Comparison of ENCODE assay signal across 11 mouse cellular contexts in the genomic region with DNA sequence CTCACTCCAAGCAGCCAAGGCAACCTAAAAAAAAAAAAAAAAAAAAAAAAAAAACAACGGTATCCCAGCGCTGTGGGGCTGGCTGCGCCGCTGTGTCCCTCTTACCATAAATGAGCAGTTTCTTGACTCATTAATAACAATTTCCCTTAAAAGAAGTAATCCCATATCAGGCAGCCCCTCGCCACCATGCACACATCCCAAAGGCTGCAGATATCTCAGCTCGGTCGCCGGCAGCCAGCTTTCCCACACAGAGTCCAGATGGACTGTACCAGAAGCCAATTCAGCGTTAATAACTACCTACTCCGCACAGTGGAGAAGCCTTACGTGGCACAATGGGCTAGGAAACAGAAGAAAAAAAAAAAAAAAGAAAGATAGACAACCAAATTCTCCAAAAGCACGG.
DNase-seq lines count a peak whose midpoint lies in the region; ATAC-seq and TF ChIP-seq lines count a peak whose summit lies in the region.
"Had no signal": no experiment of that assay in that cellular context is flagged by ENCODE, and none has a peak within 500 bp of the region (broad histone marks: within the 10 kb centered on the region; RNA-seq: fewer than 3 reads in every experiment).

No protein-coding gene starts in this region.

- peak; percentile 72 for ATAC-seq in cerebellum, adult (ENCODE audit: insufficient number of reproducible peaks, low FRiP score, low TSS enrichment)
- peak; percentile 58 for ATAC-seq in hindbrain, embryonic 11.5 days (ENCODE audit: low FRiP score)
- ATAC-seq in liver, postnatal 0 days: no peak
- no peak; the same call in 1 of the 2 replicates for ATAC-seq in frontal cortex, adult (ENCODE audit: low TSS enrichment)
- ATAC-seq: Patski had no signal

- peak overlapping the region; percentile 47 for H3K9ac ChIP-seq in hindbrain, embryonic 11.5 days (ENCODE audit: low read depth, low read length)
- no peak overlapping the region for H3K9ac ChIP-seq in liver, postnatal 0 days (replicated peaks)
- H3K9ac ChIP-seq: liver, embryonic 15.5 days had no signal

- peak overlapping the region; percentile 28 for H3K4me3 ChIP-seq in hindbrain, embryonic 11.5 days (ENCODE audit: low read depth, low read length)
- H3K4me3 ChIP-seq in liver, postnatal 0 days (ENCODE audit: low read depth, low read length): no peak overlapping the region
- H3K4me3 ChIP-seq: liver, embryonic 15.5 days had no signal

- peak overlapping the region; percentile 33 for H3K4me2 ChIP-seq in hindbrain, embryonic 11.5 days (replicated peaks; ENCODE audit: low read depth, low read length)
- H3K4me2 ChIP-seq in liver, postnatal 0 days (ENCODE audit: low read depth, low read length): no peak overlapping the region
- H3K4me2 ChIP-seq: liver, embryonic 15.5 days had no signal

- no peak for TF ChIP-seq EP300 in liver, postnatal 0 days (IDR thresholded peaks at IDR 0.05; ENCODE audit: low read depth)

- H3K9me3 ChIP-seq in hindbrain, embryonic 11.5 days (ENCODE audit: control insufficient read depth, low read length): no peaks in the 10 kb centered on the region
- H3K9me3 ChIP-seq in liver, postnatal 0 days (ENCODE audit: low read length): no peaks in the 10 kb centered on the region
- H3K9me3 ChIP-seq: liver, embryonic 15.5 days had no signal

- peak overlapping the region; percentile 79 for H3K27ac ChIP-seq in hindbrain, embryonic 11.5 days (ENCODE audit: low read depth, low read length)
- H3K27ac ChIP-seq in liver, postnatal 0 days (ENCODE audit: low read depth): no peak overlapping the region
- H3K27ac ChIP-seq: liver, embryonic 15.5 days had no signal

- no peak for TF ChIP-seq CTCF in liver, postnatal 0 days (IDR thresholded peaks at IDR 0.05; ENCODE audit: low read depth)

- no peaks in the 10 kb centered on the region for H3K36me3 ChIP-seq in hindbrain, embryonic 11.5 days (ENCODE audit: control insufficient read depth, insufficient read depth, low read length)
- H3K36me3 ChIP-seq in liver, postnatal 0 days (replicated peaks; ENCODE audit: insufficient read depth, low read length): no peaks in the 10 kb centered on the region
- H3K36me3 ChIP-seq: liver, embryonic 15.5 days had no signal

- DNase-seq in cerebellum, postnatal 25 days: peak; percentile 78 to 80
- DNase-seq in hindbrain, embryonic 11.5 days (ENCODE audit: low spot score): peak; percentile 54
- peak; percentile 33 for DNase-seq in neural tube, embryonic 10.5 days (ENCODE audit: extremely low spot score, low spot score)
- no peak for DNase-seq in liver, postnatal 0 days
- DNase-seq in frontal cortex, postnatal 25 days (ENCODE audit: low spot score in 2 of 2): no peak
- DNase-seq in liver: no peak
- DNase-seq: kidney, adult 8-10 months had no signal

- 25% methylated on average over 12 of the region's 12 CpGs for WGBS in hindbrain, embryonic 11.5 days
- 70% methylated on average over 12 of the region's 12 CpGs for WGBS in liver, postnatal 0 days (ENCODE audit: insufficient replicate concordance)

- no peaks in the 10 kb centered on the region for H3K4me1 ChIP-seq in hindbrain, embryonic 11.5 days (replicated peaks; ENCODE audit: control insufficient read depth, insufficient read depth, low read length)
- no peaks in the 10 kb centered on the region for H3K4me1 ChIP-seq in liver, postnatal 0 days (ENCODE audit: insufficient read depth)
- H3K4me1 ChIP-seq: liver, embryonic 15.5 days had no signal

- H3K27me3 ChIP-seq in hindbrain, embryonic 11.5 days (ENCODE audit: control insufficient read depth, insufficient read depth, low read length): no peaks in the 10 kb centered on the region
- H3K27me3 ChIP-seq in liver, postnatal 0 days (ENCODE audit: insufficient read depth, low read length): no peaks in the 10 kb centered on the region
- H3K27me3 ChIP-seq: liver, embryonic 15.5 days; Patski had no signal

Comparison
In these comparisons a context has a peak if more than half of its experiments do, and no peak if none do; other contexts are left out.
1. ATAC-seq: peak in cerebellum, adult (single experiment) and hindbrain, embryonic 11.5 days (single experiment); none in liver, postnatal 0 days (single experiment) and frontal cortex, adult (single experiment).
2. DNase-seq: peak in cerebellum, postnatal 25 days (2 of 2), hindbrain, embryonic 11.5 days (single experiment) and neural tube, embryonic 10.5 days (single experiment); none in liver, postnatal 0 days (single experiment), frontal cortex, postnatal 25 days (0 of 2) and liver (single experiment).